In genomic region chr2:26042603-26043002, GRCm38 (mm10) we compare ENCODE assay signal across 21 mouse cellular contexts. TPM values are rescaled to one million over a fixed set of nuclear protein-coding genes. Genes with fewer than 3 reads are reported as not detected.
DNase-seq lines count a peak whose midpoint lies in the region; ATAC-seq and TF ChIP-seq lines count a peak whose summit lies in the region.
"Had no signal": no experiment of that assay in that cellular context is flagged by ENCODE, and none has a peak within 500 bp of the region (broad histone marks: within the 10 kb centered on the region; RNA-seq: fewer than 3 reads in every experiment).

No protein-coding gene starts in this region.

- peaks cover 52% of the 10 kb centered on the region for H3K4me1 ChIP-seq in liver, embryonic 12.5 days
- H3K4me1 ChIP-seq in liver, postnatal 0 days (ENCODE audit: insufficient read depth): peaks cover 8% of the 10 kb centered on the region
- peaks cover 56% of the 10 kb centered on the region for H3K4me1 ChIP-seq in liver, embryonic 13.5 days (replicated peaks)
- peaks cover 26 to 38% of the 10 kb centered on the region in 2 experiments for H3K4me1 ChIP-seq in liver, embryonic 14.5 days (replicated peaks; ENCODE audit: control insufficient read depth in 2 of 2, insufficient read depth in 2 of 2, low read length in 1 of 2)
- peaks cover 23% of the 10 kb centered on the region for H3K4me1 ChIP-seq in liver, embryonic 16.5 days (ENCODE audit: control insufficient read depth, low read depth, low read length)
- no peaks in the 10 kb centered on the region for H3K4me1 ChIP-seq in hindbrain, embryonic 12.5 days
- H3K4me1 ChIP-seq: embryonic facial prominence, embryonic 12.5 days had no signal

- no peak for TF ChIP-seq CTCF in liver, postnatal 0 days (IDR thresholded peaks at IDR 0.05; ENCODE audit: low read depth)
- no peak for TF ChIP-seq CTCF in liver, embryonic 14.5 days (IDR thresholded peaks at IDR 0.05; ENCODE audit: low read depth)

- no peak for DNase-seq in liver, postnatal 0 days
- DNase-seq in liver, embryonic 13.5 days: no peak
- no peak for DNase-seq in liver, embryonic 14.5 days (ENCODE audit: low read depth in 3 of 3, low spot score in 3 of 3)
- DNase-seq in retina, embryonic 14.5 days (ENCODE audit: low spot score): no peak
- DNase-seq in thymus, adult 18-20 months: no peak
- DNase-seq: adrenal gland, adult 2 months; adrenal gland, postnatal 10 days; adrenal gland, postnatal 25 days; cerebellum, adult 11 months; cerebellum, adult 18-20 months; cerebellum, adult 8-10 months; cerebellum, adult 9-11 months; cerebellum, postnatal 14 days; cerebellum, postnatal 36 days had no signal

- H3K27ac ChIP-seq in liver, embryonic 12.5 days: 0 out of 2 replicates have a peak overlapping the region, but pooled peaks have one; percentile 17
- no peak overlapping the region for H3K27ac ChIP-seq in liver, postnatal 0 days (ENCODE audit: low read depth)
- no peak overlapping the region for H3K27ac ChIP-seq in liver, embryonic 13.5 days
- H3K27ac ChIP-seq in liver, embryonic 14.5 days: no peak overlapping the region
- no peak overlapping the region for H3K27ac ChIP-seq in liver, embryonic 16.5 days (ENCODE audit: low read length)
- no peak overlapping the region for H3K27ac ChIP-seq in hindbrain, embryonic 12.5 days
- H3K27ac ChIP-seq: embryonic facial prominence, embryonic 10.5 days; embryonic facial prominence, embryonic 12.5 days; forebrain, embryonic 13.5 days; forebrain, embryonic 15.5 days had no signal

- H3K27me3 ChIP-seq in liver, embryonic 12.5 days (replicated peaks): peaks cover 27% of the 10 kb centered on the region
- H3K27me3 ChIP-seq in liver, postnatal 0 days (ENCODE audit: insufficient read depth, low read length): 0 out of 2 replicates have a peak, but pooled peaks cover 5% of the 10 kb centered on the region
- H3K27me3 ChIP-seq in liver, embryonic 13.5 days: peaks cover 12% of the 10 kb centered on the region
- no peaks in the 10 kb centered on the region for H3K27me3 ChIP-seq in liver, embryonic 14.5 days (ENCODE audit: control insufficient read depth, insufficient read depth, low read length)
- H3K27me3 ChIP-seq in liver, embryonic 16.5 days (ENCODE audit: control insufficient read depth, insufficient read depth, low read depth, low read length): no peaks in the 10 kb centered on the region; the same call in 1 of the 2 replicates
- H3K27me3 ChIP-seq in hindbrain, embryonic 12.5 days: 0 out of 2 replicates have a peak, but pooled peaks cover 2% of the 10 kb centered on the region

- ATAC-seq in liver, embryonic 12.5 days: peak; percentile 77
- no peak for ATAC-seq in liver, postnatal 0 days
- ATAC-seq in liver, embryonic 13.5 days (ENCODE audit: low read depth): peak; percentile 47
- peak; percentile 54; the same call in 1 of the 2 replicates for ATAC-seq in liver, embryonic 14.5 days (ENCODE audit: insufficient read depth)
- ATAC-seq in liver, embryonic 16.5 days (ENCODE audit: low read depth): peak; percentile 57
- no peak for ATAC-seq in hindbrain, embryonic 12.5 days (ENCODE audit: low FRiP score)
- ATAC-seq: forebrain, embryonic 13.5 days; forebrain, embryonic 15.5 days had no signal

- H3K4me2 ChIP-seq in liver, embryonic 12.5 days: no peak overlapping the region
- H3K4me2 ChIP-seq in liver, postnatal 0 days (ENCODE audit: low read depth, low read length): no peak overlapping the region
- no peak overlapping the region for H3K4me2 ChIP-seq in liver, embryonic 13.5 days
- no peak overlapping the region for H3K4me2 ChIP-seq in liver, embryonic 14.5 days (ENCODE audit: low read depth)
- no peak overlapping the region for H3K4me2 ChIP-seq in liver, embryonic 16.5 days (ENCODE audit: low read depth, low read length)
- no peak overlapping the region for H3K4me2 ChIP-seq in hindbrain, embryonic 12.5 days (replicated peaks)
- H3K4me2 ChIP-seq: embryonic facial prominence, embryonic 12.5 days; forebrain, embryonic 13.5 days; forebrain, embryonic 15.5 days had no signal

- TF ChIP-seq EP300 in liver, postnatal 0 days (IDR thresholded peaks at IDR 0.05; ENCODE audit: low read depth): no peak
- no peak for TF ChIP-seq EP300 in liver, embryonic 14.5 days (IDR thresholded peaks at IDR 0.05; ENCODE audit: low read depth)

- H3K9me3 ChIP-seq in liver, embryonic 12.5 days (replicated peaks): no peaks in the 10 kb centered on the region
- no peaks in the 10 kb centered on the region for H3K9me3 ChIP-seq in liver, postnatal 0 days (ENCODE audit: low read length)
- H3K9me3 ChIP-seq in liver, embryonic 13.5 days (replicated peaks): no peaks in the 10 kb centered on the region
- H3K9me3 ChIP-seq in liver, embryonic 14.5 days (ENCODE audit: control insufficient read depth, low read length): no peaks in the 10 kb centered on the region
- no peaks in the 10 kb centered on the region for H3K9me3 ChIP-seq in liver, embryonic 16.5 days (replicated peaks; ENCODE audit: control insufficient read depth, low read length)
- no peaks in the 10 kb centered on the region for H3K9me3 ChIP-seq in hindbrain, embryonic 12.5 days (replicated peaks)
- H3K9me3 ChIP-seq: embryonic facial prominence, embryonic 10.5 days; embryonic facial prominence, embryonic 12.5 days; forebrain, embryonic 13.5 days; forebrain, embryonic 15.5 days had no signal

- H3K9ac ChIP-seq in liver, embryonic 12.5 days: no peak overlapping the region
- H3K9ac ChIP-seq in liver, postnatal 0 days (replicated peaks): no peak overlapping the region
- no peak overlapping the region for H3K9ac ChIP-seq in liver, embryonic 13.5 days
- H3K9ac ChIP-seq in liver, embryonic 14.5 days (replicated peaks): no peak overlapping the region
- H3K9ac ChIP-seq in liver, embryonic 16.5 days (ENCODE audit: low read depth, low read length): no peak overlapping the region
- no peak overlapping the region for H3K9ac ChIP-seq in hindbrain, embryonic 12.5 days
- H3K9ac ChIP-seq: embryonic facial prominence, embryonic 12.5 days; forebrain, embryonic 13.5 days; forebrain, embryonic 15.5 days had no signal

- WGBS in liver, embryonic 12.5 days (ENCODE audit: insufficient replicate concordance): 69% methylated on average over 3 of the region's 3 CpGs
- 68% methylated on average over 3 of the region's 3 CpGs for WGBS in liver, postnatal 0 days (ENCODE audit: insufficient replicate concordance)
- WGBS in liver, embryonic 13.5 days (ENCODE audit: insufficient replicate concordance): 60% methylated on average over 3 of the region's 3 CpGs
- WGBS in liver, embryonic 14.5 days (ENCODE audit: insufficient replicate concordance): 60% methylated on average over 3 of the region's 3 CpGs
- WGBS in liver, embryonic 16.5 days (ENCODE audit: insufficient replicate concordance): 62% methylated on average over 3 of the region's 3 CpGs
- WGBS in hindbrain, embryonic 12.5 days: 90% methylated on average over 3 of the region's 3 CpGs

- H3K36me3 ChIP-seq in liver, embryonic 12.5 days: no peaks in the 10 kb centered on the region
- no peaks in the 10 kb centered on the region for H3K36me3 ChIP-seq in liver, postnatal 0 days (replicated peaks; ENCODE audit: insufficient read depth, low read length)
- H3K36me3 ChIP-seq in liver, embryonic 13.5 days: no peaks in the 10 kb centered on the region
- H3K36me3 ChIP-seq in liver, embryonic 14.5 days (replicated peaks; ENCODE audit: control insufficient read depth, insufficient read depth, low read depth): no peaks in the 10 kb centered on the region
- no peaks in the 10 kb centered on the region for H3K36me3 ChIP-seq in liver, embryonic 16.5 days (ENCODE audit: control insufficient read depth, insufficient read depth)
- no peaks in the 10 kb centered on the region for H3K36me3 ChIP-seq in hindbrain, embryonic 12.5 days
- H3K36me3 ChIP-seq: embryonic facial prominence, embryonic 10.5 days; embryonic facial prominence, embryonic 12.5 days; forebrain, embryonic 15.5 days had no signal

- H3K4me3 ChIP-seq in liver, embryonic 12.5 days: no peak overlapping the region
- H3K4me3 ChIP-seq in liver, postnatal 0 days (ENCODE audit: low read depth, low read length): no peak overlapping the region
- no peak overlapping the region for H3K4me3 ChIP-seq in liver, embryonic 13.5 days (replicated peaks)
- H3K4me3 ChIP-seq in liver, embryonic 14.5 days (ENCODE audit: insufficient read depth in 1 of 2, low read depth in 2 of 2, low read length in 2 of 2): no peak overlapping the region
- H3K4me3 ChIP-seq in liver, embryonic 16.5 days (ENCODE audit: low read depth, low read length): no peak overlapping the region
- H3K4me3 ChIP-seq in hindbrain, embryonic 12.5 days: no peak overlapping the region
- H3K4me3 ChIP-seq: embryonic facial prominence, embryonic 10.5 days; embryonic facial prominence, embryonic 12.5 days; forebrain, embryonic 13.5 days; forebrain, embryonic 15.5 days had no signal

RNA-seq across cellular contexts. Expression of gene Ubac1, which starts 21.1 kb away (rescaled TPM):
- polyA plus RNA-seq in liver, embryonic 12.5 days (2016; fragmentation: Nextera tagmentation; extraction: Ambion mirVana): 487 and 506 TPM in 2 replicates
- 175 and 183 TPM in 2 replicates for polyA plus RNA-seq in liver, postnatal 0 days (2015; fragmentation: Nextera tagmentation; extraction: Ambion mirVana)
- polyA plus RNA-seq in liver, embryonic 13.5 days (2015; fragmentation: Nextera tagmentation; extraction: Ambion mirVana): 488 and 502 TPM in 2 replicates
- 259 and 320 TPM in 2 replicates for polyA plus RNA-seq in liver, embryonic 14.5 days (2012; rRNA removed)
- polyA plus RNA-seq in liver, embryonic 14.5 days (2014; fragmentation: Nextera tagmentation; extraction: Ambion mirVana): 504 and 526 TPM in 2 replicates
- 392 and 410 TPM in 2 replicates for polyA plus RNA-seq in liver, embryonic 16.5 days (2015; fragmentation: Nextera tagmentation; extraction: Ambion mirVana)
- 98.4 and 102 TPM in 2 replicates for polyA plus RNA-seq in hindbrain, embryonic 12.5 days (2016; fragmentation: Nextera tagmentation; extraction: Ambion mirVana)

RNA-seq across cellular contexts. Expression of gene Camsap1, which starts 59.5 kb away (rescaled TPM):
- 13.0 and 13.5 TPM in 2 replicates for polyA plus RNA-seq in liver, embryonic 12.5 days (2016; fragmentation: Nextera tagmentation; extraction: Ambion mirVana)
- polyA plus RNA-seq in liver, postnatal 0 days (2015; fragmentation: Nextera tagmentation; extraction: Ambion mirVana): 3.1 and 3.3 TPM in 2 replicates
- 4.1 and 5.4 TPM in 2 replicates for polyA plus RNA-seq in liver, embryonic 13.5 days (2015; fragmentation: Nextera tagmentation; extraction: Ambion mirVana)
- polyA plus RNA-seq in liver, embryonic 14.5 days (2012; rRNA removed): 2.3 and 2.8 TPM in 2 replicates
- 4.7 and 6.6 TPM in 2 replicates for polyA plus RNA-seq in liver, embryonic 14.5 days (2014; fragmentation: Nextera tagmentation; extraction: Ambion mirVana)
- 1.8 and 2.3 TPM in 2 replicates for polyA plus RNA-seq in liver, embryonic 16.5 days (2015; fragmentation: Nextera tagmentation; extraction: Ambion mirVana)
- 85.5 and 92.7 TPM in 2 replicates for polyA plus RNA-seq in hindbrain, embryonic 12.5 days (2016; fragmentation: Nextera tagmentation; extraction: Ambion mirVana)

Comparison
In these comparisons a context has a peak if more than half of its experiments do, and no peak if none do; other contexts are left out.
1. ATAC-seq: peak in liver, embryonic 12.5 days (single experiment), liver, embryonic 13.5 days (single experiment), liver, embryonic 14.5 days (single experiment) and liver, embryonic 16.5 days (single experiment); none in liver, postnatal 0 days (single experiment) and hindbrain, embryonic 12.5 days (single experiment).